In the genomic region with DNA sequence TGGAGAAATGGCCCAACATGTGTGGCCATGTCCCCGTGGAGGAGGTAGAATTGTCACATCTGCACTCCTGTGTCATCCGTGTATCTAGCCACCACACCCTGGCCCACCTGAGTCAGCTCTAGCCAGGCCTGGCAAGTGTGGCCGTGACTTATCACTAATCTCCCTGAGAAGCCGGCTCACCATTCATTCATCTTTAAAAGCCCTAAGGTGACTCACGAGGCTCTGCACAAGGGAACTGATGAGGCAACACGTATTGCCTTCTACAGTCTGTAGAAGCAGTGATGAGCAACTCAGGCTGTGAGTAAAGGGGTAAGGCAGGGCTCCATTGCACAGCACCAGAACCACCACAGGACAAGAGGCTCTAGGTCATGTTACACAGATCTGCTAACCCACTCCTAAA, we compare ENCODE assay signal across 23 mouse cellular contexts.
DNase-seq lines count a peak whose midpoint lies in the region; ATAC-seq lines count a peak whose summit lies in the region.
"Had no signal": no experiment of that assay in that cellular context is flagged by ENCODE, and none has a peak within 500 bp of the region (broad histone marks: within the 10 kb centered on the region; RNA-seq: fewer than 3 reads in every experiment).

No protein-coding gene starts in this region.

- peak; percentile 51 for ATAC-seq in stomach, embryonic 14.5 days (ENCODE audit: insufficient number of reproducible peaks, insufficient read depth, low FRiP score, low read depth)
- no peak for ATAC-seq in cerebellum, adult (ENCODE audit: insufficient number of reproducible peaks, low FRiP score, low TSS enrichment)
- no peak for ATAC-seq in monocyte, adult 5-6 weeks (replicated peaks; ENCODE audit: insufficient number of reproducible peaks, low FRiP score, low TSS enrichment, poor library complexity, severe bottlenecking)
- ATAC-seq: forebrain, embryonic 15.5 days; hindbrain, postnatal 0 days; liver, postnatal 0 days; lung, postnatal 0 days had no signal

- no peak overlapping the region for H3K9ac ChIP-seq in stomach, embryonic 14.5 days (replicated peaks; ENCODE audit: low read depth, low read length)
- H3K9ac ChIP-seq: forebrain, embryonic 15.5 days; liver, postnatal 0 days had no signal

- H3K27me3 ChIP-seq in stomach, embryonic 14.5 days (ENCODE audit: control insufficient read depth, insufficient read depth, low read length): no peaks in the 10 kb centered on the region
- H3K27me3 ChIP-seq: forebrain, embryonic 15.5 days had no signal

- H3K36me3 ChIP-seq in stomach, embryonic 14.5 days (ENCODE audit: control insufficient read depth, insufficient read depth, low read length): no peaks in the 10 kb centered on the region
- H3K36me3 ChIP-seq: embryonic facial prominence, embryonic 10.5 days; forebrain, embryonic 15.5 days; hindbrain, embryonic 10.5 days; midbrain, embryonic 10.5 days had no signal

- H3K27ac ChIP-seq in stomach, embryonic 14.5 days (ENCODE audit: low read length): no peak overlapping the region
- H3K27ac ChIP-seq: embryonic facial prominence, embryonic 10.5 days; forebrain, embryonic 15.5 days; hindbrain, embryonic 10.5 days; hindbrain, postnatal 0 days; macrophage; midbrain, embryonic 10.5 days had no signal

- H3K4me1 ChIP-seq in stomach, embryonic 14.5 days (ENCODE audit: control insufficient read depth, insufficient read depth, low read length): no peaks in the 10 kb centered on the region
- H3K4me1 ChIP-seq: embryonic facial prominence, embryonic 10.5 days; forebrain, embryonic 15.5 days; hindbrain, embryonic 10.5 days; midbrain, embryonic 10.5 days had no signal

- no peaks in the 10 kb centered on the region for H3K9me3 ChIP-seq in stomach, embryonic 14.5 days (ENCODE audit: control insufficient read depth, low read depth, low read length)
- H3K9me3 ChIP-seq: embryonic facial prominence, embryonic 10.5 days; forebrain, embryonic 15.5 days; hindbrain, embryonic 10.5 days; midbrain, embryonic 10.5 days had no signal

- H3K4me3 ChIP-seq in stomach, embryonic 14.5 days (ENCODE audit: low read depth, low read length): no peak overlapping the region
- H3K4me3 ChIP-seq: embryonic facial prominence, embryonic 10.5 days; forebrain, embryonic 15.5 days; hindbrain, embryonic 10.5 days; midbrain, embryonic 10.5 days had no signal

- no peak overlapping the region for H3K4me2 ChIP-seq in stomach, embryonic 14.5 days (replicated peaks; ENCODE audit: low read depth, low read length)
- H3K4me2 ChIP-seq: forebrain, embryonic 15.5 days; heart, embryonic 11.5 days had no signal

- DNase-seq in urinary bladder, postnatal 14 days (ENCODE audit: low spot score): peak; percentile 45
- DNase-seq in urinary bladder, postnatal 10 days (ENCODE audit: low spot score): no peak
- peak; percentile 10 for DNase-seq in brain, adult 2 months (ENCODE audit: low read depth, low spot score)
- no peak for DNase-seq in embryo, embryonic 11 days
- DNase-seq: B cell, adult 2 months; cerebellum, adult 9-11 months; heart, adult 11 months; kidney, adult 2 months; kidney, postnatal 25 days; layer of hippocampus, postnatal 36 days; liver, postnatal 0 days; thymus, postnatal 25 days had no signal

- whole genome bisulfite sequencing in stomach, embryonic 14.5 days: 61% methylated on average over 6 of the region's 6 CpGs

Comparison
In these comparisons a context has a peak if more than half of its experiments do, and no peak if none do; other contexts are left out.
1. DNase-seq: peak in urinary bladder, postnatal 14 days (single experiment) and brain, adult 2 months (single experiment); none in urinary bladder, postnatal 10 days (single experiment) and embryo, embryonic 11 days (single experiment).